Mouse (Mus musculus) liver, adult 2 months (tissue): ENCODE measurements around the gene Gm48552.

Source experiments
- CTCF ChIP-seq: fragments of 200-500 bp; IDR thresholded peaks from 2 replicates; pipeline ENCODE4 v1.5.1; 2011; ENCODE audit warnings: low read depth, low read length, control low read depth
- POLR2A ChIP-seq: fragments of 200-500 bp; IDR thresholded peaks from 2 replicates; pipeline ENCODE4 v1.6.1; 2011; ENCODE audit warnings: low read length, control low read depth; ENCODE audit not compliant: insufficient read depth; ENCODE audit errors: extremely low read depth

DNA sequence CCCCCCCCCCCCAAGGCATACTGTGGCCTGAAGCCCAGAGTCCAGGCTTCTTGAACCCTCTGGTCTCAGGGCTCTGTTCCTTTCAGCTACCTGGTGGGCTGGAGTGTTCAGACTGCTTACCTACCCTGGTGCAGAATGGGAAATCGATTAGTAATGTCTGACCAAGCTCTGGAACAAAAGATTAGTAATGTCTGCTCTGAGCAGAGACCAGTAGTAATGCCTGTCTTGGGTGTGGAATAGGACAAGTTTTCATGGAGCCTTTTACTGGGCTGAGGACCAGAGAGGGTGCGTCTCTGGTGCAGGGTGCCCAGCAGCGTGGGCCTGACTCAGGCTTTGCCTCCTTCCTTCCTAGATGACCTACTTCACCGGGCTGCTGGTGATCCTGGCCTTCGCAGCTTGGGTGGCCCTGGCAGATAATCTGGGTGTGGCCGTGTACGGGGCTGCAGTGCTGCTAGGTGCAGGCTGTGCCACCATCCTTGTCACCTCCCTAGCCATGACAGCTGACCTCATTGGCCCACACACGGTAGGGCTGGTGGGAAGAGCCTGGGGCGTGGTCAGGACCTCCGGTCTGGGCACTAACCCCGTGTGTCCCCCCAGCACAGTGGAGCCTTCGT lies 26.4 kb upstream of the Gm48552 start:
- TF ChIP-seq POLR2A (no peak), CTCF (no peak)
